Mouse (Mus musculus): Measurements from ENCODE around the gene Opa3.

Opa3 gene

DNA sequence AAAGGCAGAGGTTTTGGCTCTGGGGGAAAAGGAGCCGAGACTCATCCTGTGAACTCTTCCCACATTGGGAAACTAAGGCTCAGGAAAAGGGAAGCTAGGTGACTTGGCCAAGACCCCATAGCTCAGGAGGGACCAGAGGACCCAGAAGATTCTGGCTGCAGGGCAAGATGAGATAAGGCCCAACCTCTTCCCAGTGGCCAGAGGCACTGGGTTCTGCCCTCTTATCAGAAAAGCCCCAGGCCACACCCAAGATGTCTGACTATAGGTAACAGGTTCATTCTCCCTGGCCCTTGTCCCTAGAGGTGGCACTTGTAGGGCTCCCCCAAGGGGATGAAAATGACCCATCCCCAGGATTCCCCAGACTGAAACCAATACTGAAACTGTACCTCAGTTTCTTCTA, 18.7 kb downstream of the Opa3 start:
- DNase-seq (ENCODE audit: low spot score), result no peak

GRCm38 (mm10) chr7:19247511-19247910, 19.4 kb downstream of the Opa3 start:
- DNase-seq (ENCODE audit: low spot score), result no peak

DNA sequence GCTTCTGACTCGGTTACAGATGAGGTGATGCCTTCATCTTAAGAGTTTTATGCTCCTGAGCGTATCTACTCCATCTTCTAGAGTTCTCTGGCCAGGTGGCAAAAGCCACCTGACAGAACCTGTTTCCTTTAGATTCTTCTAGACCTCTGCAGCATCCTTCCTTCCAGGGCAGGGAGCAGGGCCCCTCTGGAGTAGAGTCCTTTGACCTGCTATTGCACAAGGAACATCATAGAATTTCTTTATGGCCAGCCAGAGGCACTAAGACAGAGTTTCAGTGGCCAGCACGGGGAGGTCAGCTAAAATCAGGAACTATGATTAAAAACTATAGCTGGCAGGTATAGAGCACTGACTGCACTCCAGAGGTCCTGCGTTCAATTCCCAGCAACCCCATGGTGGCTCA, 23.9 kb downstream of the Opa3 start:
- DNase-seq (ENCODE audit: low spot score), result no peak

- no peak for DNase-seq (ENCODE audit: low spot score)
Measured at GRCm38 (mm10) chr7:19253437-19253836, 25.3 kb downstream of the Opa3 start.

DNA sequence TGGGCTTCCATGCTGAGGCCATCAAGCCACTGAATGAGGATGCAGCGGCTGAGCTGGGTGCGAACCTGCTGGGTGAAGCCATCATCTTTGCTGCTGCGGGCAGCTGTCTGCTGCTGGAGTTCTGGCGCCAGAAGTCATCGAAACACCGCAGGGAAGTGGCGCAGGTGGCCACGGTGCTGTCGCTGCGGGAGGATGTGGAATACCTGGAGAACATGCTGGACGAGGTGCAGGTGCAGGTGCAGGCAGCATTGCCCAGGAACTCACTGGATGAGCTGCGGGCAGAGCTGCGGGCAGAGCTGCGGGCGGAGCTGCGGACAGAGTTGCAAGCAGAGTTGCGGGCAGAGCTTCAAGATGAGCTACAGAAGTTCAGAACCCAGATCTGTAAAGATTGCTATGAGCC, 27.3 kb downstream of the Opa3 start:
- no peak for DNase-seq (ENCODE audit: low spot score)

DNA sequence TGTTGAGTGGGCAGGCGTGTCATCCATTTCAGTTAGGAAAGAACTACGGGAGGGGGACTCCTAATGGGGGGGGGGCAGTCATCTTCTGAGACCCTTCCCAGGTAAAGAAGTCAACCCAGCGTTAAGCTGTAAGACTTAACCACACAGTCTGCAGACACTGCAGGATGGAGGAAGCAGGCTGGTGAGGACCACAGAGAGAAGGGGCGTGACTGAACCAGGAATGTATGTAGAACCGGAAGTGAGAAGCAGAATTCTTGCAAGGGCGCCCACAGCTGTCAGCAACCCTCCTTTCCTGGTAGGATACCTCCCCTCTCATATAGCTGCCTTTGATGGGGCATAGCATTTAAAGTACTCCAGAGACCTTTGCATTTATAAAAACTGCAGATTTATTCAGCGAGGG, 28.4 kb downstream of the Opa3 start:
- DNase-seq (ENCODE audit: low spot score), result no peak

DNA sequence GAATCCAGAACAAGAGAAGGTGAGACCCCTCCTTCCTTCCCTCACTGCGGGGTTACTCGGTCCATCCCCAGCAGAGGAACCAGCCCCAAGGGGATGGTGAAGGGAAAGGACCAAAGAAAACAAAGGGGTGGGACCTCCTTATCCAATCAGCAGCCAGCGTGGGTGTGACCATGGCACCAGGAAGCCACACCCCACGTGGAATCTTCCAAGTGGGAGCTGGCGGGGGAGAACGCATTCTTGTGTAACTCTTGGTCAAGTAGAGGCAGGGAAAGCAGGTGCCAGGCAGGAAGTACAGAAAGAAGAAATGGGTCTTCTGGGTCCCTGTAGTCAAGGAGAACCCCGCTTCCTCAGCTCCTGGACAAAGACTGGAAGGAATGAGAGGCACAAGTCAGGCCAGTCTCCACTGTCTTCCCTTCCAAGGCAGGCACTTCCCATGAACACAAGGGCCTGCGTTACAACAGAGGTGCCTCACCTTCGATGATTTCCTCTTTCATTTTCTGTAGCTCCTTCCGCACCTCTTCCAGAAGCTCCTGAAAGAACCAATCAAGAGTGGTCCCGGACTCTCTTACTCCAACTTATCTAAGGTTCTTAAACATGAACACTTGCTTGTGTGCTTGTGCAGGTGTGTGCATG, 29.4 kb downstream of the Opa3 start:
- peak; percentile 75 for DNase-seq (ENCODE audit: low spot score)

- DNase-seq (ENCODE audit: low spot score), result no peak
Measured at GRCm38 (mm10) chr7:19258336-19258735, 30.2 kb downstream of the Opa3 start.

- DNase-seq (ENCODE audit: low spot score), result no peak
Measured at GRCm38 (mm10) chr7:19265147-19265546, 37.0 kb downstream of the Opa3 start.

DNA sequence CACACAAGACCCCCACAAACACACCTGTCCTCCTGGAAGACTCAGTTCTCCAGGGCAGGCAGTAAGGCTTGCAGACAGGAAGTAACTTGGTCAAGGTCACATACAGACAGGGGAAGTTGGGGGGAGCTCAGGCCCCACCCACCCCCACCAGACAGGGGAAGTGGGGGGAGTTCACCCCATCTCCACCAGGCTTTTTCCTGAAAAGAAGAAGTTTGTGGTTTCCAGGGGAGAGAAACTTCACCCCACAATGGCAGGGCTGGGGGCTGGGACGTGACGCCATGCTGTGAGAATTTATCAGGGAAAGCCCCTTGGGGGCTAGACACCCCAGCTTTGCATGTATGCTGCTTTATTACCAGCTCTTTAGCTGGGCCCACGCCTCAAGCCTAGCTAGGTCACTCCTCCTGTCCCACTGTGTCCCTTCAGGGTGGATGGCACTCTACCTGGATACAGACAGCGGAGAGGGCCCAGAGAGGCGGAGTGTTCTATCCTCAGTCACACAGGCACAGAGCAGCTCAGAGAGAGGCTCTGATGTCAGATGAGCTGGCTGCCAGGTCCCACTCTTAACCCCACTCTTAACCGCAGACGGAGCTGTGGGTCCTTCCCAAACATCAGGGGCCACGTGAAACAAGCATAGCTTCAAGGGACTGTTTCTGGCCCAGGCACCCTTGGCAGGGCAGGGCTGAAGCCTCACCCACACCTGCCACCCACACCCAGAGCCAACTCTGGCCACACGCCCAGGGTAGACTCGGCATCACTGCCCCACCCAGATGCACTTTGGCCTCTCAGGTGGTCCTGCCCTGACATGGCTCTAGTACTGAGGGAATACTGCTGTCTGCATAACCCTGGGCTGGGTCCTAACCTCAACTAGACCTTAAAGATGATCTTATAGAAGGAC, 38.0 kb downstream of the Opa3 start:
- no peak for DNase-seq (ENCODE audit: low spot score)

- DNase-seq (ENCODE audit: low spot score), result no peak
Measured at GRCm38 (mm10) chr7:19267051-19267450, 38.9 kb downstream of the Opa3 start.

GRCm38 (mm10) chr7:19268993-19269681, 41.0 kb downstream of the Opa3 start:
- peak; percentile 78 for DNase-seq (ENCODE audit: low spot score)

GRCm38 (mm10) chr7:19269721-19270441, 41.7 kb downstream of the Opa3 start:
- peak; percentile 90 for DNase-seq (ENCODE audit: low spot score)

DNA sequence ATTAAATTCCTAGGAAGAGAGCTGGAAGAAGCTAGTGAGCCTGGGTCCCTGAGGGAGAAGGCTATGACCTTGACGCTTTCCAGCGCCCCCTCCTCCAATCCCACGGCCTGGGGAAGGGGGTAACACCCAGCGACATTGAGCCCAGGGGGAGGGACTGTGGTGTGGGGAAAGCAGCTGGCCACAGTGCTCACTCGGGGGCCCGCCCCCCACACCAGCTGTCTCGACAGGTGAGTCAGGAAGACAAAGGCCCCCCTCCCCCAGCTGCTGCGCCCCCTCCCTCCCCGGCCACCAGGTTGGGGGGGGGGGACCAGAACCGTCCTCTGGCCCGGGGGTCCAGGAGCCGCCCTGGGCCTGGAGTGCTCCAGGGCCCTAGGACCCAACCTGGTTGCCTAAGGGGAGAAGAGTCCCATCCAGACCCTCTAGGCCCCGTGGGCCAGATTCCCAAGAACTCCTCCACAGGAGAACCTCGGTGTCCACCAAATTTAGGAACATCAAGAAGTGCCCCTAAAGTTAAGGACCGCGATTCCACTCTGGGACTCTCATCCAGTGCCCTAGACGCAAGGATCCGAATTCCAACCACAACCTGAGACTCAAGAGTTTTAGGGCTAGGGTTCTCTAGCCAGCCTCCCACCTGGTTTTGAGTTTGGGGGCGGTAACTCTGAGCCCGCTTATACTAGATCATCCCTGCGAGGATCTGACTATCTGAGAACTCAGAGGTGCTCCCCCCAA, 42.5 kb downstream of the Opa3 start:
- peak; percentile 72 for DNase-seq (ENCODE audit: low spot score)

GRCm38 (mm10) chr7:19271238-19272172, 43.4 kb downstream of the Opa3 start, which contains the start of gene Vasp:
Vasp (minus strand) TSS chr7:19271817.
- DNase-seq (ENCODE audit: low spot score), result peak; percentile 85

- peak; percentile 93 for DNase-seq (ENCODE audit: low spot score)
Measured at GRCm38 (mm10) chr7:19272173-19272764, 44.1 kb downstream of the Opa3 start.

DNA sequence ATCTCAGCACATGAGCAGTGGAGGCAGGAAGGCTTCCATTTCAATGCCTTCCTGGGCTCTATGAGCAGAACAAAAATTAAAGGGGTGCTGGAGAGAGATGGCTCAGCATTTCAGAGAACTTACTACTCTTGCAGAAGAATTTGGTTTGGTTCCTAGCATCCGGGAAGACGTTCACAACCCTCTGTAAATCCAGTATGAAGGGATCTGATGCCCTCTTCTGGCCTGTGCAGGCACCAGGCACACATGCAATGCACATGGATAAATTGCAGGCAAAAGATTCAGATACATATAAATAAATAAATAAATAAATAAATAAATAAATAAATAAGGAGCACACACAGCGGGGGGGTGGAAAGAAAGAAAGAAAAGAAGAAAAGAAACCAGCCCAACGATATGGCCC, 48.1 kb downstream of the Opa3 start:
- no peak for DNase-seq (ENCODE audit: low spot score)

- DNase-seq (ENCODE audit: low spot score), result no peak
Measured at GRCm38 (mm10) chr7:19279052-19279451, 50.9 kb downstream of the Opa3 start.

DNA sequence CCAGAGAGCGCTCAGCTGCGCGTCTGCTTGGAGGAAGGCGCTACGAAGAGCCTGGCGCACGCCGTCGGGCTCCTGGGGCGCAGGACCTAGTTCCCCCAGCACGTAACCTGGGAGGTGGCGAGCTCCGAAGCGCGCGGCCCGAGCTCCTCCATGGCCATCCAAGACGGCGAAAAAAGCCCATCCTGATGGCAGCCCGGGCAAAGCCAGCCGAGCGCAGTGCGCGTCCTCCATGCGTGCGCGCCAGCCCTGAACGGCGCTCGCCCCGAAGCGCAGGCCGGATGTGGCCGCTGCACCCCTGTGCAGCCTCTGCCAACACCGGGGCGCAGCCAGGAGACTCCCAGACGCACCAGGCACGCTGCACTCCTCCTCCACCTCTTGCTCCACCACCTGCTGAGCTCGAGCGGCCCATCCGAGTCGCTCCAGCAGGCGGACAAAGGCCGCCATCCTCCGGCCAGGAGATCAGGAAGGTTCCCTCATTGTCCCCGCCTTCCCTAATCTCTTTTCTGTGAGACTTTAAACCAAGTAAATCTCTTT, 51.5 kb downstream of the Opa3 start, which contains the start of gene Ppm1n:
Gene Ppm1n (minus strand): TSS at position 484 of the 534 bp plus-strand sequence.
- no peak for DNase-seq (ENCODE audit: low spot score)

Data from yolk sac, embryonic 10.5 days (tissue).